Mouse (Mus musculus): ENCODE measurements at regions not wholly inside any gene's neighbourhood (a gene's known extent, or its start where the extent isn't known, plus 50 kb on each side); places are given as distances from the start of the nearest gene placed in this dataset.

- Histone ChIP-seq H3K27ac (ENCODE audit: low read depth, low read length) (no peak overlapping the region), H3K4me1 (replicated peaks; ENCODE audit: control insufficient read depth, insufficient read depth, low read length) (no peaks in the 10 kb centered on the region), H3K4me2 (replicated peaks; ENCODE audit: low read depth) (no peak overlapping the region), H3K27me3 (replicated peaks; ENCODE audit: control insufficient read depth, insufficient read depth, low read length) (no peaks in the 10 kb centered on the region), H3K4me3 (ENCODE audit: low read depth, low read length) (no peak overlapping the region), H3K9me3 (ENCODE audit: control insufficient read depth) (no peaks in the 10 kb centered on the region), H3K9ac (ENCODE audit: low read depth, low read length) (no peak overlapping the region), H3K36me3 (ENCODE audit: control insufficient read depth, insufficient read depth) (no peaks in the 10 kb centered on the region)
- 56% methylated on average over 11 of the region's 11 CpGs for WGBS
- ATAC-seq: no peak
- TF ChIP-seq CTCF (IDR thresholded peaks at IDR 0.05; ENCODE audit: low read depth): no peak
Observed at GRCm38 (mm10) chr16:31551416-31552151, 111.7 kb upstream of the Dlg1 start.

GRCm38 (mm10) chr16:31553361-31554146, 109.7 kb upstream of the Dlg1 start:
- no peak overlapping the region for H3K27ac ChIP-seq (ENCODE audit: low read depth, low read length)
- no peak overlapping the region for H3K9ac ChIP-seq (ENCODE audit: low read depth, low read length)
- H3K4me1 ChIP-seq (replicated peaks; ENCODE audit: control insufficient read depth, insufficient read depth, low read length): no peaks in the 10 kb centered on the region
- ATAC-seq: no peak
- no peak overlapping the region for H3K4me2 ChIP-seq (replicated peaks; ENCODE audit: low read depth)
- WGBS: 80% methylated on average over 8 of the region's 8 CpGs
- H3K36me3 ChIP-seq (ENCODE audit: control insufficient read depth, insufficient read depth): no peaks in the 10 kb centered on the region
- no peak overlapping the region for H3K4me3 ChIP-seq (ENCODE audit: low read depth, low read length)
- H3K9me3 ChIP-seq (ENCODE audit: control insufficient read depth): no peaks in the 10 kb centered on the region
- no peak for TF ChIP-seq CTCF (IDR thresholded peaks at IDR 0.05; ENCODE audit: low read depth)
- no peaks in the 10 kb centered on the region for H3K27me3 ChIP-seq (replicated peaks; ENCODE audit: control insufficient read depth, insufficient read depth, low read length)

GRCm38 (mm10) chr16:31560426-31560825, 102.8 kb upstream of the Dlg1 start:
- Histone ChIP-seq H3K36me3 (ENCODE audit: control insufficient read depth, insufficient read depth) (no peaks in the 10 kb centered on the region), H3K27me3 (replicated peaks; ENCODE audit: control insufficient read depth, insufficient read depth, low read length) (no peaks in the 10 kb centered on the region), H3K9me3 (ENCODE audit: control insufficient read depth) (no peaks in the 10 kb centered on the region), H3K27ac (ENCODE audit: low read depth, low read length) (no peak overlapping the region), H3K4me3 (ENCODE audit: low read depth, low read length) (no peak overlapping the region), H3K4me2 (replicated peaks; ENCODE audit: low read depth) (no peak overlapping the region), H3K9ac (ENCODE audit: low read depth, low read length) (no peak overlapping the region), H3K4me1 (replicated peaks; ENCODE audit: control insufficient read depth, insufficient read depth, low read length) (no peaks in the 10 kb centered on the region)
- ATAC-seq: no peak
- TF ChIP-seq CTCF (IDR thresholded peaks at IDR 0.05; ENCODE audit: low read depth): no peak

GRCm38 (mm10) chr16:31564926-31565325, 98.3 kb upstream of the Dlg1 start:
- TF ChIP-seq CTCF (IDR thresholded peaks at IDR 0.05; ENCODE audit: low read depth): no peak
- Histone ChIP-seq H3K4me2 (replicated peaks; ENCODE audit: low read depth) (no peak overlapping the region), H3K27me3 (replicated peaks; ENCODE audit: control insufficient read depth, insufficient read depth, low read length) (no peaks in the 10 kb centered on the region), H3K27ac (ENCODE audit: low read depth, low read length) (no peak overlapping the region), H3K36me3 (ENCODE audit: control insufficient read depth, insufficient read depth) (no peaks in the 10 kb centered on the region), H3K4me1 (replicated peaks; ENCODE audit: control insufficient read depth, insufficient read depth, low read length) (no peaks in the 10 kb centered on the region), H3K9me3 (ENCODE audit: control insufficient read depth) (no peaks in the 10 kb centered on the region), H3K4me3 (ENCODE audit: low read depth, low read length) (no peak overlapping the region), H3K9ac (ENCODE audit: low read depth, low read length) (no peak overlapping the region)
- 87% methylated on average over 5 of the region's 5 CpGs for WGBS
- ATAC-seq: no peak

- no peak overlapping the region for H3K9ac ChIP-seq (ENCODE audit: low read depth, low read length)
- 88% methylated on average over 6 of the region's 6 CpGs for WGBS
Observed at GRCm38 (mm10) chr16:31568316-31568715, 94.9 kb upstream of the Dlg1 start.

GRCm38 (mm10) chr16:31569871-31570270, 93.4 kb upstream of the Dlg1 start:
- Histone ChIP-seq H3K27ac (ENCODE audit: low read depth, low read length) (no peak overlapping the region), H3K36me3 (ENCODE audit: control insufficient read depth, insufficient read depth) (no peaks in the 10 kb centered on the region), H3K27me3 (replicated peaks; ENCODE audit: control insufficient read depth, insufficient read depth, low read length) (no peaks in the 10 kb centered on the region), H3K4me3 (ENCODE audit: low read depth, low read length) (no peak overlapping the region), H3K9ac (ENCODE audit: low read depth, low read length) (no peak overlapping the region), H3K9me3 (ENCODE audit: control insufficient read depth) (no peaks in the 10 kb centered on the region), H3K4me2 (replicated peaks; ENCODE audit: low read depth) (no peak overlapping the region), H3K4me1 (replicated peaks; ENCODE audit: control insufficient read depth, insufficient read depth, low read length) (no peaks in the 10 kb centered on the region)
- ATAC-seq: no peak
- 84% methylated on average over 6 of the region's 6 CpGs for WGBS
- TF ChIP-seq CTCF (IDR thresholded peaks at IDR 0.05; ENCODE audit: low read depth): no peak

More at GRCm38 (mm10) chr16:31568316-31568715, 94.9 kb upstream of the Dlg1 start:
- no peak for TF ChIP-seq CTCF (IDR thresholded peaks at IDR 0.05; ENCODE audit: low read depth)
- H3K4me2 ChIP-seq (replicated peaks; ENCODE audit: low read depth): no peak overlapping the region
- H3K27ac ChIP-seq (ENCODE audit: low read depth, low read length): no peak overlapping the region
- H3K27me3 ChIP-seq (replicated peaks; ENCODE audit: control insufficient read depth, insufficient read depth, low read length): no peaks in the 10 kb centered on the region
- H3K4me3 ChIP-seq (ENCODE audit: low read depth, low read length): no peak overlapping the region
- no peak for ATAC-seq
- H3K4me1 ChIP-seq (replicated peaks; ENCODE audit: control insufficient read depth, insufficient read depth, low read length): no peaks in the 10 kb centered on the region
- H3K9me3 ChIP-seq (ENCODE audit: control insufficient read depth): no peaks in the 10 kb centered on the region
- H3K36me3 ChIP-seq (ENCODE audit: control insufficient read depth, insufficient read depth): no peaks in the 10 kb centered on the region
